Comparison of ENCODE assay signal across 7 mouse cellular contexts in the genomic region with DNA sequence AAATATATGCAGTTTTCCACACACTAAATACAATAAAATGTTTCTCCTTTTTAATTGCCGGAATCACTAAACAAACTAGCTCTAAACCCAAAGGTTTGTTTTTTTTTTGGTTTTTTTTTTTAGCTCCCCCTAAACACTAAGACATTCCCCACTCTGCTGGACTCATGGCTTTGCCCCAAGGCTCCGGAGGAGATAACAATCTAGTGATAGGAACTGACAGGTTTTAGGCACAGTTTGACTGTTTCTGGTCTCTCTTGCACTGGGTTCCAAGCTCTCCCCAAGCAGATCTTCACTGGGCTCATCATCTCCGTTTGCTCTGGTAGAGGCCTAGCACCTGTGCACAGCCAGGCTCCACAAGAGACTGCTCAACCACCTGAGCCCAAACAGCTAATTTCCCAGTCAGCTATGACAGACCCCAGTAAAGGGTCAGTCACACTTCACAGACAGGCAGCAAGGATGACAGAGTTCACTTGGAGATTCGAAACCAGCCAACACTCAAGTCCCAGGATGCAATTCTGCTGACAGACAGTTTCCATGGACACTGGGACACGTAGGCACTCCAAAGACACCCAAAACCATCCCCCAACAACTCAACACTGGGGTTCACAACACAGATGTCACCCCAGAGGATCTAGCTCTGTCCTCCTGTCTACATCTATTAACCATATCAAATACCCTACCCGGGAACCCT. TPM values are rescaled to one million over a fixed set of nuclear protein-coding genes. Genes with fewer than 3 reads are reported as not detected.
A peak's percentile ranks its signal among the peaks of the same experiment; 100 is the strongest.
DNase-seq lines count a peak whose midpoint lies in the region; ATAC-seq lines count a peak whose summit lies in the region.

No protein-coding gene starts in this region.

- peak overlapping the region; percentile 84 for H3K4me3 ChIP-seq in lung, embryonic 15.5 days
- H3K4me3 ChIP-seq in embryonic facial prominence, embryonic 14.5 days (ENCODE audit: low read depth, low read length) = peak overlapping the region; percentile 64
- H3K4me3 ChIP-seq in intestine, embryonic 16.5 days (ENCODE audit: low read length) = peak overlapping the region; percentile 87
- peak overlapping the region; percentile 95 for H3K4me3 ChIP-seq in neural tube, embryonic 13.5 days

- WGBS in lung, embryonic 15.5 days = 27% methylated on average over 6 of the region's 6 CpGs
- WGBS in embryonic facial prominence, embryonic 14.5 days = 42% methylated on average over 6 of the region's 6 CpGs
- 43% methylated on average over 6 of the region's 6 CpGs for WGBS in intestine, embryonic 16.5 days
- WGBS in neural tube, embryonic 13.5 days = 46% methylated on average over 6 of the region's 6 CpGs

- intact Hi-C loops in left cerebral cortex, postnatal 25 days (cut with DNase I) = no loop called here

- no peaks in the 10 kb centered on the region for H3K36me3 ChIP-seq in lung, embryonic 15.5 days
- no peaks in the 10 kb centered on the region for H3K36me3 ChIP-seq in embryonic facial prominence, embryonic 14.5 days (ENCODE audit: control insufficient read depth, insufficient read depth, low read length)
- 0 out of 2 replicates have a peak, but pooled peaks cover 3% of the 10 kb centered on the region for H3K36me3 ChIP-seq in intestine, embryonic 16.5 days (ENCODE audit: control insufficient read depth, insufficient read depth, low read length)
- H3K36me3 ChIP-seq in neural tube, embryonic 13.5 days = 0 out of 2 replicates have a peak, but pooled peaks cover 8% of the 10 kb centered on the region

- no peak for ATAC-seq in lung, embryonic 15.5 days (ENCODE audit: borderline replicate concordance, extremely low read depth, low FRiP score, low TSS enrichment)
- ATAC-seq in embryonic facial prominence, embryonic 14.5 days (ENCODE audit: low read depth) = no peak
- no peak for ATAC-seq in intestine, embryonic 16.5 days
- ATAC-seq in neural tube, embryonic 13.5 days (ENCODE audit: low read depth) = no peak

- no peak for DNase-seq in lung, postnatal 36 days
- DNase-seq in embryonic facial prominence, embryonic 14.5 days (ENCODE audit: low spot score) = no peak
- DNase-seq in left cerebral cortex, postnatal 25 days (ENCODE audit: low spot score in 2 of 2) = no peak
- DNase-seq in frontal cortex, postnatal 10 days (ENCODE audit: low spot score in 2 of 2) = no peak

- H3K4me1 ChIP-seq in lung, embryonic 15.5 days = peaks cover 21% of the 10 kb centered on the region
- peaks cover 6% of the 10 kb centered on the region for H3K4me1 ChIP-seq in embryonic facial prominence, embryonic 14.5 days (ENCODE audit: control insufficient read depth, insufficient read depth, low read length)
- H3K4me1 ChIP-seq in intestine, embryonic 16.5 days (ENCODE audit: control insufficient read depth, insufficient read depth, low read length) = peaks cover 15% of the 10 kb centered on the region
- H3K4me1 ChIP-seq in neural tube, embryonic 13.5 days (replicated peaks) = peaks cover 30% of the 10 kb centered on the region

- H3K27me3 ChIP-seq in lung, embryonic 15.5 days = no peaks in the 10 kb centered on the region
- H3K27me3 ChIP-seq in embryonic facial prominence, embryonic 14.5 days (replicated peaks; ENCODE audit: control insufficient read depth, insufficient read depth, low read length) = no peaks in the 10 kb centered on the region
- H3K27me3 ChIP-seq in intestine, embryonic 16.5 days (replicated peaks; ENCODE audit: control insufficient read depth, insufficient read depth, low read length) = no peaks in the 10 kb centered on the region
- no peaks in the 10 kb centered on the region for H3K27me3 ChIP-seq in neural tube, embryonic 13.5 days

- no peaks in the 10 kb centered on the region for H3K9me3 ChIP-seq in lung, embryonic 15.5 days
- H3K9me3 ChIP-seq in embryonic facial prominence, embryonic 14.5 days (ENCODE audit: control insufficient read depth, low read length) = no peaks in the 10 kb centered on the region
- no peaks in the 10 kb centered on the region for H3K9me3 ChIP-seq in intestine, embryonic 16.5 days (ENCODE audit: control insufficient read depth, low read length)
- H3K9me3 ChIP-seq in neural tube, embryonic 13.5 days = no peaks in the 10 kb centered on the region

- peak overlapping the region; percentile 71 for H3K9ac ChIP-seq in lung, embryonic 15.5 days
- H3K9ac ChIP-seq in embryonic facial prominence, embryonic 14.5 days (ENCODE audit: low read depth, low read length) = peak overlapping the region; percentile 70
- peak overlapping the region; percentile 89; the same call in 1 of the 2 replicates for H3K9ac ChIP-seq in intestine, embryonic 16.5 days (ENCODE audit: low read depth, low read length)
- peak overlapping the region; percentile 89 for H3K9ac ChIP-seq in neural tube, embryonic 13.5 days

- no peak overlapping the region for H3K27ac ChIP-seq in lung, embryonic 15.5 days
- H3K27ac ChIP-seq in embryonic facial prominence, embryonic 14.5 days (replicated peaks; ENCODE audit: low read depth, low read length) = no peak overlapping the region
- no peak overlapping the region for H3K27ac ChIP-seq in intestine, embryonic 16.5 days (ENCODE audit: low read length)
- H3K27ac ChIP-seq in neural tube, embryonic 13.5 days (replicated peaks) = no peak overlapping the region; the same call in 1 of the 2 replicates

- peak overlapping the region; percentile 67 for H3K4me2 ChIP-seq in lung, embryonic 15.5 days
- H3K4me2 ChIP-seq in embryonic facial prominence, embryonic 14.5 days (ENCODE audit: low read depth, low read length) = peak overlapping the region; percentile 83
- H3K4me2 ChIP-seq in intestine, embryonic 16.5 days (ENCODE audit: low read depth, low read length) = peak overlapping the region; percentile 76
- peak overlapping the region; percentile 80 for H3K4me2 ChIP-seq in neural tube, embryonic 13.5 days

RNA-seq across cellular contexts. Expression of a gene that starts 1.5 kb away (rescaled TPM):
- polyA plus RNA-seq in lung, embryonic 15.5 days (2015; fragmentation: Nextera tagmentation; extraction: Ambion mirVana) = 91.2 and 92.1 TPM in 2 replicates
- 78.8 and 86.4 TPM in 2 replicates for polyA plus RNA-seq in embryonic facial prominence, embryonic 14.5 days (2014; fragmentation: Nextera tagmentation; extraction: Ambion mirVana)
- 84.6 and 91.4 TPM in 2 replicates for polyA plus RNA-seq in intestine, embryonic 16.5 days (2015; fragmentation: Nextera tagmentation; extraction: Ambion mirVana)
- polyA plus RNA-seq in neural tube, embryonic 13.5 days (2015; fragmentation: Nextera tagmentation; extraction: Ambion mirVana) = 103 and 108 TPM in 2 replicates
- total RNA-seq in left cerebral cortex, postnatal 25 days (2021) = 10 to 100 TPM; 82.9 to 88.8 TPM

RNA-seq across cellular contexts. Expression of a gene that starts 50.9 kb away (rescaled TPM):
- polyA plus RNA-seq in lung, embryonic 15.5 days (2015; fragmentation: Nextera tagmentation; extraction: Ambion mirVana) = 68.0 and 75.9 TPM in 2 replicates
- polyA plus RNA-seq in embryonic facial prominence, embryonic 14.5 days (2014; fragmentation: Nextera tagmentation; extraction: Ambion mirVana) = 76.4 and 88.7 TPM in 2 replicates
- polyA plus RNA-seq in intestine, embryonic 16.5 days (2015; fragmentation: Nextera tagmentation; extraction: Ambion mirVana) = 113 and 119 TPM in 2 replicates
- 38.0 and 45.6 TPM in 2 replicates for polyA plus RNA-seq in neural tube, embryonic 13.5 days (2015; fragmentation: Nextera tagmentation; extraction: Ambion mirVana)
- total RNA-seq in left cerebral cortex, postnatal 25 days (2021) = 10 to 100 TPM; 32.5 to 36.1 TPM

RNA-seq across cellular contexts. Expression of a gene that starts 51.1 kb away (rescaled TPM):
- 12.2 and 14.2 TPM in 2 replicates for polyA plus RNA-seq in lung, embryonic 15.5 days (2015; fragmentation: Nextera tagmentation; extraction: Ambion mirVana)
- polyA plus RNA-seq in embryonic facial prominence, embryonic 14.5 days (2014; fragmentation: Nextera tagmentation; extraction: Ambion mirVana) = 13.1 and 14.1 TPM in 2 replicates
- polyA plus RNA-seq in intestine, embryonic 16.5 days (2015; fragmentation: Nextera tagmentation; extraction: Ambion mirVana) = 21.1 and 22.5 TPM in 2 replicates
- polyA plus RNA-seq in neural tube, embryonic 13.5 days (2015; fragmentation: Nextera tagmentation; extraction: Ambion mirVana) = 20.6 and 21.7 TPM in 2 replicates
- total RNA-seq in left cerebral cortex, postnatal 25 days (2021) = 10 to 100 TPM; 14.4 to 15.5 TPM
